Mouse (Mus musculus): ENCODE results near the gene Fam120b. TPM values are rescaled to one million over a fixed set of nuclear protein-coding genes. Genes with fewer than 3 reads are reported as not detected.

The Fam120b gene
- total RNA-seq (2021) = 10 to 100 TPM; 20.7 to 20.8 TPM
- long read RNA-seq, experiment 1, full-length matches to known transcripts = 16 of 30 reads
- long read RNA-seq, experiment 1, partial matches to known transcripts = 8 of 30 reads
- long read RNA-seq, experiment 1, other reads (novel, unspliced or antisense) = 6 of 30 reads
- long read RNA-seq, experiment 2, full-length matches to known transcripts = 3 of 6 reads
- long read RNA-seq, experiment 2, partial matches to known transcripts = 0 of 6 reads
- long read RNA-seq, experiment 2, other reads (novel, unspliced or antisense) = 3 of 6 reads

DNA sequence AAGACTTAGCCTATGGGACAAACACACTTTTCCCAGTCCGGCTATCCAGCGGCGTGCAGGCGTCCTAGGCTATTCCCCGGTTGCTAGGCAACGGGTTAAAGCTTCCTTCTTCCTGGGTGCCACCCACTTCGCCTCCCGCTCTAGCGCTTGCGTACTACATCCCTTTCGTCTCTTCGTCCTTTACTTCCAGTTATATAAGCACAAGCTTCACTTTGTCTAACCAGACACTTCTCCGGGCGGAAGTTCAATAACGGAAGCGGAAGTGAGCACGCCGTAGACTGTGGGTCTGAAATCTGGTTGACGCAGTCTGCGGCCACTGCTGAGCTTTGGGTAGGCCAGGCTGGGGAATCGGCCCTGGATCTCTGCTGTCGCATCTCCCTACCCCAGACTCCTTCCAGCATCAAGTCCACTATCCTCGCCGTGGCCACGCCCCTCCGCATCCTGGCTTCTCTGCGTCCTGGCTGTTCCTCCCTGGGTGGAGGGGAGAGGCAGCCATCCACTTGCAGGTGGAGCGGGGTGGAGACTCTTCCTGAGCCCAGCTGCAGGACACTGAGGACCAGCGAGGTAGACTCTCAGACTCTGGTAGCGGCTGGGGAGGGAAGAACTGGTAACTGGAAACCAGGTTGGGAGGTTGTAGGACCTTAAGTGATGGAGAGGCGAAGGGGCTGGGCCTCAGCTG lies at the start of gene Fam120b:
Gene Fam120b (plus strand): TSS at position 206 of the 679 bp plus-strand sequence.
- peak; percentile 91 for DNase-seq

DNA sequence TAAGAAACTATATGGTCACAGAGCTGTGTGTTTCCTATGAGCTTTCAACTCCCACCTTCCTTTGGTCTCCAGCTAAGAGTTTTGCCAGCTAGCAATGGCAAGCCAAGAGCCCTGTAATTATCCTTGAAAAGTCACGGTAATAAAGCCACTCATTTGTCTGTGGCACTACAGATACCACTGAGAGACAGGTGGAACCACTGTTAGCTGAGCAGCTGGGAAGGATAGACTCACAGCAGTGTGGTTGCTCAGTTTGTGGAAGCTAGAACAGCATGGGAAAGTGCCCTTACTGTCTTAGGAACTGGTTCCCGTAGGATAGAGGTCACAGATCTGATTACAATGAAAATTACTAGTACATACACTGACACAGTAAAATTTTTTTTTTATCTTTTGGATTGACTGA lies 45.9 kb upstream of the Fam120b start:
- no peak for DNase-seq

DNA sequence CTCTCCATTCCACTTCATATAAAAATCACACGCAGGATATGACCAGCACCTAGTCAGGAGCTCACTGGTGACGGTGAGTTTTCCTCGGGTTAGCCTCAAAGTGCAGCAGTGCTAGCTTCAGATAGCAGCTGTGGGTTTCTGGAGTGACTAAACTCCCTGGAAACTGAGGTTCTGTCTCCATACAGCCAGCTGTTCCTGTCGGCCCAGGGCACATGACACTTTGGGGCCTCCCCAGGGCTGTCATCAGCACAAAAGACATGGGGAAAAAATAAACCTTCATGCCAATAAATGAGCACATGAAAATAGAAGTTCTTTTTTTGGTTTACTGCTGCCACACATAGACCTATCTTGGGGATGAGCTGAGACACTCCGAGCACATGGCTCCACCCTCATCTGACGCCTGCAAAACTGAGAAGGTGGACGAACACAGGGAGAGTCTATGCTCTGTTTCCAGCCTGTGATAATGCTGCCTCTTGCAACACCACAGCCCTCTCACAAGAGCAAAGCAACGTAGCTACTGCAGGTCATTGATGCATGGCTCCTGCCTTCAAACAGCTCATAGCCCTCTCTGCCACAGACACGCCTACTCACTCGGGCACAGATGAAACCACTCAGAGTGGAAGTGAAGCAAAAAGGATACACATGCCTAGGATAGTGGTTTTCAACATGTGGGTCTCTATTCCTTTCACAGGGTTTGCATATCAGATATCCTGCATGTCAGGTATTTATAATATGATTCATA lies 43.0 kb upstream of the Fam120b start:
- no peak for DNase-seq

DNA sequence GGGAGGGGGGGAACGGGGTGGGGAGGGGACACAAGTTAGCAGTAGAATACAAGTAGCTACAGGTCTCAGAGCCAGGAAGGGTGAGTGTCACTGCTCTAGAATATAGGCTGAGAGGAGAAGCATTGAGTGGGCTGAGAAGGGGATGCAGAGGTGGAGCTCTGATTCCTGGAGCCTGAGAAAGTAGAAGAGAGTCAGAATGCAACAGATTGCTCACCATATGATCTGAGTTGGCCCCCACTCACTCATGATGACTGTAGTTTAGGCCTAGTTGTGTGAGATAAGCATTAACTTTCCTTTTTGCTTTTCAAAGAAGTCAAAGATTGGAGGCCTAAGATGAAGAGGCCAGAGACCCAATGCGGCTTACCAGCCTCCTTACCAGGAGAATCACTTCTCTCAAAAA lies 42.0 kb upstream of the Fam120b start:
- DNase-seq = no peak

DNA sequence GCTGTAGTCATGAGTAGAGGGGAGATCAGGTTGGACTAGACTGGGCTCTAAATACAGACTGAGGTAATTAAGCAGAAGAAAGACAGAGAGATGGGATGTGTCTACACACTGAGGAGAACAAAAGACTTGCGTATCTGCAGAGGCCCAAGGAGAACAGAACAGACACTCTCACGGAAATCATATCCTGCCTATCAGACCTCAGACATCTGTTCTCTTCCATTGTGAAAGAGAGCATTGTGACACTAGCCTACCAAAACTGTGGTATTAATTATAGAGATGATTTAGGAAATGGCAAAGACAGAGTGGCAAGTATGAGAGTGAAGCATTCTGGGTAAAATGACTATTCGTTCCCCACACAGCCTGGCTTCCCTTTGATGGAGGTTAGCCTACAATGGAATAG lies 40.9 kb upstream of the Fam120b start:
- no peak for DNase-seq

DNA sequence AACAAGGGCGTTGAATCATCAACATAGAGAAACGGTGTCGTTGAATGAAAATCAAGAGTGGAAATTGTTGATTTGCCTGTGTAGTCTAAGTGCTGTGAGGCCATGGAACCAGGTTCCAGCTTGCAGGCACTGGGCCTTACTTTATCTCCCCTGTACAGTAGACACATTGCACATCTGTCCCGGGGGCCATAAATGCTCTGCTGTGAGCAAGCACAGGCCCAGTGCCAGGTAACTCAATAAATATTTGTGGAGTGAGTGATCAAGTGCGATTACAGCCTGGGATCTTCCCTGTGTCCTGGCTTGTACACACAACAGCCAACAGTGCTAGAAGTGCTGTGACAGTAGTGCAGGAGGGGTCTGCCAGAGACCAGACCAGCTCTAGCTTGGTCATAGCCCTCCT lies 39.5 kb upstream of the Fam120b start:
- peak in 1 of 2 experiments; percentile 32 for DNase-seq

DNA sequence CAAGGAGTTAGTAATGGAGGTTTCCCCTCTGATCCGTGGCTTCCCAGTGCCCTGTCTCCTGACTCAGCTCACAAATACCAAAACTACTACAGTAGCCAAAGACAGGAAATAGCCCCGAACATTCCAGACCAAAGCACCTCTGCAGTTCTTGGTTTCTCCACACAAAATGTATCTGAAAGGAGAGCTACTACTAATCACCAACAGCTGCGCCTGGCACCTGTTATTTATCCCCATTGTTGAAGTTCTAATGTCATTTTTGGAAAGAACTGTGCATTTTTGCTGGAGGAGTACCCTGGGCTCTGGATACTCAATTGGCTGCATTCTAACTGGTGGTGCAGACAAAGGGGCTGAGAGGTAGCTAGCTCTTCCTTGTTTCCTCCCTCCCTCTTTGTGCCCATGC lies 38.9 kb upstream of the Fam120b start:
- DNase-seq = no peak

DNA sequence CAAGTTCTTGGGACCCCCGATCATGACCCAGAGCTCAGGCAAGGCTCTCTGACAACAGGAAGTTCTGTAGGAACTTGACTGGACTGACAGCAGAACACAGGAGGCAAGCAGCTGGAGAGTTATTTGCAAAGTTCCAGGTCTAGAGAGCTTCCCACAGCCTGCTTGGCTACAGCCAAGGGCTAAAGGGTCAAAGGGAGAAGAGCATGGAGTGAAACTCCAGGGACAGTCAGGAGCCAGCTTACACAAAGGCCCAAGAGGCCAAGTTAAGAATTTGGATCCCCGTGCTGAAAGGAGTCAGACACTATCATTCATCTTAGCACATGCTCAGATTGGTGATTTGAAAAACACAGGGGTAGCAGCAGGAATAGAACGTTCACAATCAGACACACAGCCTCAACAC lies 32.3 kb upstream of the Fam120b start:
- DNase-seq = no peak

DNA sequence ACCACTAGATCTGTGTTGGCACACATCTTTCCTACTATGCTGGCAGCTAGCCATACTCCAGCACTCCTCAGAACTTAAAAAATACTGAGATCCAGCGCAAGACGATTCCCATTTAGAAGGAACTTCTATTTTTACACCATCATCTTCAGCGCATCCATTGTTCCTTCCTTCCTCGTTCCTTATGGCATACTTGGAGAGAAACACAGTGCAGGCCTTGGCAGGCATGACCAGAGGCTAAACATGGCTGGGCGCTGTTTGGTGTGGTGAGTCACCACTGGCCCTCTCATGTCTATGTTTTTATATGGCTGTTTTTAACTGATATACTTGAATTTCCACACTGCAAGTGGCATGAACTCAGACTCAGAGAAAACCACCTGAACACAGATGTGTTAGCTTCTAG lies 30.4 kb upstream of the Fam120b start:
- peak in 1 of 2 experiments; percentile 39 for DNase-seq

DNA sequence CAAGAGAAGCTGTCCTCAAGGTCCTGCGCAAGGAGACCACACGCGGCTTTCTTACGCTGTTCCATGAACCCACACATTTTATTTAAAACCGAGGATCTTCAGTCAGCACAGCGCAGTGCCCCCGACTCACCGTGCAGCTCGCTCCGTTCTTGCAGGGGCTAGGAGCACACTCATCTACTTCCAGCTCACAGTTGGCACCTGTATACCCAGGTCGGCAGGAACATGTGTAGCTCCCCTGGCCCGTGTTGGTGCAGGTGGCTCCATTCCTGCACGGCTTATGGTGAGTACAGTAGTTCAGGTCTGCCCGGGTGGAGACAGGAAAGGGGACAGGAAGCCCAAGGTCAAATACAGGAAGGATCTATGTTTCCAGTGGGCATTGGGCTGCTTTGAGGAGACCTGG lies 25.6 kb upstream of the Fam120b start:
- no peak for DNase-seq

DNA sequence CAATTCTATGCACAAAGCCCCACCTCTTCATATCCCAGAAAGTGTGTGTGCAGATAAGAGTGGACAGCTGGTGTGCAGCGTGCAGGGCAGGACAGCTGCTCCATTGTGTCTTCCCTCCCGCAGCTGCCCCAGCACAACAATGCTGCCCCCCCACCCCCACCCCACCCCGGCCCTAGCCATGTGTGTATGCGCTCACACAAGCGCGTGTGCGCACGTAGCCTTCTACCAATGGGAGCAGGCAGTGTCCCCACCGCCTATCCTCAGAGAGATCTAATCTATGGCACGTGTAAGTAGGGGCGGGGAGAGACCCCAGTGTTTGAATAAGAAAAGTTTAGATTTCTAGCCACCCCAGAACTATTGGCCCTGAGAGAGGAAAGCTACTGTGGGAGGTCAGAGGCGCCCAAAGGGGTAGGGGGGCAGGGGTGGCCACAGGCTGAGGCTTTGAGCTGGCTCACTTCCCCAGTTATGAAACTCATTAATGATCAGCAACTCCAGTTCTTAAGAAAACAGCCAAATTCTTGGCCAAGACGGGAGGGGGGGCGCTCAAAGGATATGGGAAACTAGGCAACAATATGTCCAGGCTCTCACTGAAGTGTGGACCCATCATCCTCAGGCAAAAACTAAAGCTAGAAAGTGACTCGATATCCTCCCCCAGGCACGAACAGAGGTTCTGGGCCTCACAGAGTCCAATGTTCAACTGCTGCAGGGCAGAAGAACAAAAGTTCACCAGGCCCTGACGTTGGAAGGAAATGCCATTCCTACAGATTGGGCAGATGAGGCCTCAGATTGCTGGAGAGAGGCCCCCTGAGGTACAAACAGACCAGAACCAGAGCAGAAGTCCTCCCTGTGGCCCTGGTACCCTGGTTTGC lies 23.8 kb upstream of the Fam120b start:
- no peak for DNase-seq

DNA sequence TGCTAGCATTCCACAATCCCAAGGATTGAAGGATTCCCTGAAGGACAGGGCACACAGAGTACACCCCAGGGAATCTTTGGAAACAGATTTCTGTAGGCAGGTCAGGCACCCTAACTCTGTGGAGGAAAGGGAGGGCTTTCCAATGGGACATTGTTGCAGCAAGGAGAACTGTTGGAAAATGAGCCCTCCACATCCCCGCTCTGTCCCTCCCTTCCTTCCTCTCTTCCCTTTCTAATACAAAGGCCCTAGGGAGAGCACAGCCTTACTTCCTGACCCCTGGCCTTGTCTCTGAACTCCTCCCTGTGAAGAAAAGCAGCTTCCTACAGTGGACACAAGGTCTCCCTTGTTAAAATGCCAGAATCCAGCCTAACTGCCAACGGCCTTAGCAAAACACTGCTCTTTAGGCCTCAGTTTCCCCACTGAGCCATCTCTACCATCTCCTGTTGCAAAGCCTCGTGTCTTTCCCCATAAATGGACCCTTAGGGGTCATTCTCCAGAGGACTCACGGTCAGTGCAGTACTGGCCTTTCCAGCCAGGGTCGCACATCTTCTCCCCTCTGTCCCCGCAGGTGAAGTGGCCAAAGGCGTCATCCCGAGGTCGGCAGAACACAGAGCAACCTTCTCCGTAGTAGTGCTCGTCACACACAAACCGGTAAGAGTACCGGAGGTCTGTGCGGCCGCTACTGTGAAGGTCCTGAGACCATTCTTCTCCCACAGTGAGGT lies 22.9 kb upstream of the Fam120b start:
- DNase-seq = no peak

DNA sequence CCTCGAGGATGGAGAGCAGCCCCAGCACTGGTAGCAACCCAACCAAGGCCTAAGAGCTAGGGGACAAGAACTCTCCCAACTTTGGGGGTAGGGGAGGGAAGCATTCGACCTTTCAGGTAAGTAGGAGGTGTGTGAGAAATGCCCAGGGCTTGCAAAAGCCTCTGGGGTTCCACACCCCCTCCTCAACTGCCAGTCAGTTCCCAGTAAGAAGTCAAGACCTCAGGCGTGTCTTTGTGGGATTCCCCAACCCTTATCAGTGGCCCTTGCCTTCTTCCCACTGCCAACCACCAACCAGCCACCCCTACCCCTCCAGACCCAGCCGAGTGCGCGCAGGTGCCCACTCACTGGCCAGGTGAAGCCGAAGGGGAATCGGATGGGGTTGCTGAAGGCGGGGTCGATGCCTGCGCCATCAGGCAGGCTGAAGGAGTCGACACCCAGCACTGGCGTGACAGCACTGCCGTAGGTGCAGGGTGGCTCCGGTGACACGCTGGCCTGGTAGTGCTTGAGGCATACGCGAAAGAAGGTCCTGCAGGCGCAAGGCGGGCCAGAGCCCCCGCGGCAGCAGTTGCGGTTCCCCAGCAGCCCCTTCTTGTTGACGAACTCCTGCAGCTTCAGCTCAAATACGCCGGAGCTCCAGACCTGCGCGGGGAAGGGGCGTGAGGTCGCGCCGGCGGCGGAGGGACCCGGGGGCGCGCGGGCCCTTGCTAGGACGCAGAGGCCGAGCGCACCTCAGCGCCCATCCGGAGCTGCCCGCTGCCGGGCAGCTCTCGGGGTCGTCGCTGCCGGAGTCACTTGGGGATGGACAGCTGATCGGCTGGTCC lies 21.5 kb upstream of the Fam120b start:
- DNase-seq = no peak

DNA sequence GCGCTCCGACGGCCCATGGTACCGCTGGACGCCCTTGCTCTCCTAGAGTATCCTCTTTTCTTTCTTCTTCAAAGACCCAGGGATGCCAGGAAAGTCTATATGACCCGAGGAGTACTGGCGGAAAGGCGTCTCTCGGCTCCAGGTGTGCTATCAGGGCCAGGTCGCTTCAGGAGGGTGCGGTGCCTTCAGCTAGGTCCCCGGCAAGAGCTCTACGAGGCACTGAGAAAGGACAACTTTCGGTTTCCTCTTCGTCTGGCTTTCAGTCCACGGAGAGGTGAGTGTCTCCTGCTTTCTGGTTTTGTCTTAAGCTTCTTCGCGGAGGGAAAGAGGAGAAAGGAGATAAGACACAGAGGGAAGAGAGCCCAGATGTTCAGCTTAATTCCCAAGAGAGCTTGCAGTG lies 20.8 kb upstream of the Fam120b start:
- no peak for DNase-seq

DNA sequence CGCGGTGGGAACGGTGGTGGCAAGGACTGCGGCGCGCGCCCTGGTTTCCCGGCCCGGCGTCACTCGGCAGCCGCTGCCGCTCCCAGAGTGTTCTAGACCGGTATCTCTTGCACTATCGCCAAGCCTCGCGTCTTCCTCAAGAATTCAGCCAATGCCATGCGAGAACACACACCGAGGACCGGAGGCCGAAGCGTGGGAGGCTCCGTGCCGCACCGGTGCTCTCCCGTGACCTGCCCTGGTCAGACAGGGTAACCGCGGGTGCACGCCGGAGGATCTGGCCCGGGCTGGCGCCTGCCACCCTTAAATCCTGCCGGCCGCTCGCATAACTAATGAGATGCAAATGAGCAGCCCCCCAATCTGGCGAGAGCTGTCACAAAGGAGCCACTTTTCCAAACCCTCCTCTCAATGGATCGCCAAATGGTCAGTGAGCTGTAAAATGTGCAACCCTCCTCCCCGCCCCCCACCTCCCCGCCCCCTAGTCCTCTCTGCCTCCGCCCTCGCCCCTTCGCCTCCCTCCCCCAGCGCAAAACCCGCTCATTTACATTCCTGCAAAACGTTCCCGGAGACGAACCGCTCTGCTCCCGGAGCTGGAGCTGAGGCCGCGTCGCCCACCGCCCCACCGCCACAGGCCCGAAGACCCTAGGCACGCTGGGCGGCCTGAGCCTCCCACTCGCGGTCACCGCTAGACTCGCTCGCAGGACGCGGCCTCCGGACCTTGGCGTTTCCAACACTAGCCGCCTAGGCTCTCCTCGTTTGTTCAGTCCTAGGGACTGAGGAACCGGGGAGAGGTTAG lies 20.1 kb upstream of the Fam120b start:
- DNase-seq = peak; percentile 73

DNA sequence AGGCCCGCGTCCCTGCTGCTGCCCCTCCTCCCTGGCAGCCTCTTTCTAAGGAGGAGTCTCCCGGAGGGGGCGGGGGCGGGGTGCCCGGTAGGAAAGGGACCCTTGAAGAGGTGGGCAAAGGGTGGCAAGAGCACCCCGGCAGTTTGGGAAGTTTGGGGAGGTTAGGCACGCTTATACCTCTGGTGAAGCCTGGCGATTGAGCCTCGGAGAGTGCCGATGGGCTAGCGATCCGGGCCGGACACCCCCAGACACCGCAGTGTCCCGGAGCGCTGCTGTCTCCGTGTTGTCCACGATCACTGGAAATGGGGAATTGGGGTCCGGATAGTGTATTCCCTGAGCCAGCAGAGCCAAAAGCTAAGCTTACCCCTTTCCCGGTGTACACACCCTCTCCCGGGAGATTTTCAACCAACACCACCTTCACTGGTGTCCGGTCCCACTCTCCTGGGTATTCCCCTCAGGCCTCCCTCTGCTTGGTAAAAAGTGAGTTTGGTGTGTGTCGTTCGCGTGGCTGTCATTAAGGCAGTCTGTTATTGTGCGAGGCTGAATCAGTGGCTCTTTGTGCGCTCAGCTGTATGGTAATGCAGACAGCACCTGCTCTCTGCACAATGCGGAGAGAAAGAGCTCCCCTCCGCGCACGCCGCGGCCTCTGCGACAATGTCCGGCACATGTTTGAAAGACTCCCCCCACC lies 19.4 kb upstream of the Fam120b start, which contains the start of gene Dll1:
Gene Dll1 (minus strand): TSS at position 379 of the 688 bp plus-strand sequence.
- peak in 1 of 2 experiments; percentile 36 for DNase-seq

DNA sequence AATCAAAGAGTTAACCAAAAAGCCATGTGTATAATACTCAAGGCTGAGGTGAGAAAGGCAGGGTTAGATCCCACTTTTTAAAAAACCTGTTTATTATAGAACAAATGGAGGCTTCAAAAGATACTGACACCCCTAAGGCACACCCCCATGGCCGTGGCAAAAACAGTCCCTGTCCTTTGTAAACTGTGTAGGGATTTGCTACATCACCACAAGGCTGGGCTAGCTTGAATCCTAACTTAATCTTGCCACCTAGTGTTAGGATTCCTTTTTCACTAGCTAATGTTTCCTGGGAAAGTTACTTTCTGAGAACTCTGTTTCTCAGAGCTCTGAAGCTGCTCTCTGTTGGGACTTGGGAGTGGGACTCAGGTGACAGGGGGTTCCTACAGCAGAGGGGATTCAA lies 18.1 kb upstream of the Fam120b start:
- peak in 1 of 2 experiments; percentile 37 for DNase-seq

DNA sequence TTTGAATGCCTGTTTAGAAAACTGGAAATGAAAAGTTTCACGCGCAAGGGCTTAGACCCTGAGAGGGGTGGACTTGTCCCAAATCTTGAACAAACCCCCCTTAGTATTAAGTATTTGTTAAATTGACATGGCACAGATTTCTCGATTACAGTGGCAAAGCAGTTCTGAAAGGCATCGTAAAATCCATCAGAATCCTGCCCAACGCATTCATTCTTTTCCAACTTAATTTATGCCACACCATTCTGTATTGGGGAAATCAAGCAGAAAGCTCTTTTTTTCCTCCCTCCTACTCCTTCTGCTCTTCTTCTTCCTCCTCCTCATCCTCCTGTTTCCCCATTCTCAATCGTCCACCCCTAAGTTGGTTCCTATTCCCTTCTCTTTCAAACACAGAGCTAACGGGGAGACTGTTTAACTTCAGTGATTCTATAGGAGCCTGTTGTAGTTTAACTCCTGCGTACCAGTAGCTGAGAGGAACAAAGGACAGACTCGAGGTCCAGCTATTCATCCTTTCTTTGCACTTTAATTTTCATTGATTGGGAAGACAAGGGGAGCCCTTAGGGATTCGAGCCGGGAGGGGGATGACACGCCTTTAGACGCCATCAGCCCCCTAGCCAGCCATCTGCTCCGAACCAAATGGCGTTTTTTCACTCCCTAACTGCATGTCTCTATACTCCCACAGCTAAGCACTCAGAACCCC lies 17.4 kb upstream of the Fam120b start:
- DNase-seq = no peak
